Mouse (Mus musculus): ENCODE results near the gene Prl8a6. TPM values are rescaled to one million over a fixed set of nuclear protein-coding genes. Genes with fewer than 3 reads are reported as not detected.

The Prl8a6 gene
- polyA plus RNA-seq (2016; fragmentation: Nextera tagmentation; extraction: Ambion mirVana): not detected in 2 replicates

DNA sequence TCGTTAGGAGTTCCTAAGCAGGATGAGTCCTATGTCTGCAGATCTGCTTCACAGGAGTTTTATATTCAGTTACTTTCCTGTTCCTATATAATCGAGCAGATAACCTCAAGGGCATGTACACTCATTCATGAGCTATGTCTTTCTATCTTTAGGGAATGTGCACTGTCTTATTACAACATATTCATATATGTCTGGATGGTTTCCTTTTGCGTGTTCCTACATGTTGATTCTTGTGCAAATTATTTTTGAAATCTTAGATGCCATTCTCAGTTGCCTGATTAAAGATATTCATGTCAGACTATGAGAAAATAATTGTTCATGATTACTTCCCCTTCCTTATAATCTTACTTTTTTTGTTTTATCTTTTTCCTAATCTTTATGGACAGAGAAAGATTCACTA is at the start of gene Prl8a6:
Gene Prl8a6 (minus strand): TSS at position 101 of the 400 bp plus-strand sequence.
- Histone ChIP-seq H3K27ac (no peak within 1 kb of the TSS), H3K9me3 (no peaks in the 10 kb centered on the region), H3K4me1 (replicated peaks) (no peaks in the 10 kb centered on the region), H3K27me3 (ENCODE audit: insufficient read depth, poor library complexity, severe bottlenecking) (no peaks in the 10 kb centered on the region), H3K4me3 (no peak within 1 kb of the TSS), H3K36me3 (no peaks in the 10 kb centered on the region)
- 88% methylated on average over 3 of the region's 3 CpGs for WGBS
- no peak for DNase-seq (ENCODE audit: low spot score)

DNA sequence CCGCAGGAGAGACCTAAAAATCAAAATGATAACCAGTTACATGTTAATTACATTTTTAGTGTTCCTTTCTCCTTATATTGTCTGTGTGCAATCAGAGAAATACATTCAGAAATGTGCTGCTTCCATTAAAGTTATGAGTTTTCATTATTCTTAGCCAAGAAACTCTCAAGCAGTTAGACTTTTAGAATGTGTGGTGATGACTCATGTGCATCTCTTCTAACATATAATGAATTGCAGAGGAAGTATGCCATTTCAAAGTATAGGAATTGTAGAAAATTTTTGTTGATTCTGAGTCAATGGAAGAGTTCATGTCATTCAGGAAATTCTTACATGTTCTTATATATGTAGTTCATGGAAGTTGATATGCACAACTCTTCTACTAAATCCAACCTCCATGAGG is 5.3 kb downstream of the Prl8a6 start:
- DNase-seq (ENCODE audit: low spot score): no peak
- Histone ChIP-seq H3K4me1 (replicated peaks) (no peaks in the 10 kb centered on the region), H3K4me3 (no peak overlapping the region), H3K27me3 (ENCODE audit: insufficient read depth, poor library complexity, severe bottlenecking) (no peaks in the 10 kb centered on the region), H3K36me3 (no peaks in the 10 kb centered on the region), H3K27ac (no peak overlapping the region), H3K9me3 (no peaks in the 10 kb centered on the region)
- WGBS: 82% methylated on average over 1 of the region's 1 CpGs

DNA sequence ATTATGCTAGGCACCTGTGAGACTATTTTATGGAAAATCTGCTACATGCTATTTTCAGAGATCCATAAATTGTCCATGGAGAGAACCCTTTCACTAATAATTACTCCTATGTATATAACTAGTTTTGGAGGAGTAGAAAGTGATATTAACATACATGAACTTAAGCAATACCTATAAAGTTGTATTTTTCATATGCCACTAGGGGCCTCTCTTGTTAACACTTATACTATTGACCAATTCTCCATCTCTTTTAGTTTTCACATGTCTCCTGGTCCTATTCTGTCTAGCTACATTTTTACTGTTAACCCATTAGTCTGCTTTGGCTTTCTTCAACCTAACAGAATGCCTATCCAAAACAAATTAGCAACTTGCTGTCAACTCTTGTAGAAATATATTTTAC is 24.8 kb downstream of the Prl8a6 start:
- Histone ChIP-seq H3K9me3 (no peaks in the 10 kb centered on the region), H3K4me1 (replicated peaks) (no peaks in the 10 kb centered on the region), H3K27ac (no peak overlapping the region), H3K4me3 (no peak overlapping the region), H3K27me3 (ENCODE audit: insufficient read depth, poor library complexity, severe bottlenecking) (no peaks in the 10 kb centered on the region), H3K36me3 (no peaks in the 10 kb centered on the region)
- DNase-seq (ENCODE audit: low spot score): no peak

DNA sequence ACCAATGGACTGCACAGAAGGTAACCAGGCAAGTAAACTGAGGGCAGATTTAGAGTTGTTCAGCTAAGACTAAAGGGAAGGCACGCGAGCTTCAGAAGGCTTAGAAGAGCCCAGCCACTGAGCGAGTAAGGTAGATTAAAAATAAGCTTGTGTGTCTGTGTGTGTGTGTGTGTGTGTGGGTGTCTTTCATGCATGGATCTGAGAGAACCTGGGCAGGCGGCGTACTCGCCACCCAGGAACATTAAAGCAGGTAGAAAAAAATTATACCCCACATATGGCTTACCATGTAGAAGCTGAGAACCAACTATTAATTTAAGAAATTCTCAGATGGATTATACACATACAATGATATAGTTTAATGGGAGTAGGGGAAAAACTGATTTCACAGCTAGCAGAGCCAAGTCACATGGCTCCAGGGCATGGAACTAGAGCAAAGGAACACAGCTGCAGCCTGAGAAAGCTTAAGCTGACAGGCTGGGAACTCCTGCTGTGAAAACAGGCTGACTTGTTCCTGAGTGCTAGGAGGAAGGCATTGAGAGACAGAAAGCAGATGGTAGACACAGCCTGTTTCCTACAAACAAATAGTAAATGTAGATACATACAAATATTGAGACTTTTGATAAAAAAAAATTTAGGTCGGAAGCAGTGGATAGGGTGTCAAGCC is 39.3 kb downstream of the Prl8a6 start:
- Histone ChIP-seq H3K9me3 (no peaks in the 10 kb centered on the region), H3K27ac (no peak overlapping the region), H3K36me3 (no peaks in the 10 kb centered on the region), H3K4me1 (replicated peaks) (no peaks in the 10 kb centered on the region), H3K27me3 (ENCODE audit: insufficient read depth, poor library complexity, severe bottlenecking) (no peaks in the 10 kb centered on the region), H3K4me3 (no peak overlapping the region)
- peak; percentile 20 for DNase-seq (ENCODE audit: low spot score)
- 87% methylated on average over 7 of the region's 7 CpGs for WGBS

DNA sequence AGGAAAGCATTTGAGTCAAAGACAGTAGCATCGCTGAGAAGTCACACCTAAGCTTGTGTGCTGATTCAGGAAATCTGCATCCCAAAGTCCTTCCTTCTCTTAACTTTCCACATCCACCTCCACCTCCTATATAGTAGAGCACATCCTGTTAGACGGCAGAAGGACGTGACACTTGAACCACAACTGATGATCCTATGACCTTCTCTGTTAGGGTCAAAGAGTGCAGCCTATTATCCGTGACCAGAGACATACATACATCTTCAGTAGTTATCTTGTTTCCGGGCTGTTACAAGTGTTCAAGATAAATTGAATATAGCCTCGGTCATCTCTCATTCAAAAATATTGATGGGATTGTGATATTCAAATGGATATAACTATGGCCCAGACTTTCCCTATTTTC is 47.7 kb downstream of the Prl8a6 start, which contains the start of gene Prl2b1:
Gene Prl2b1 (minus strand): TSS at position 101 of the 400 bp plus-strand sequence.
- 78% methylated on average over 6 of the region's 6 CpGs for WGBS
- no peaks in the 10 kb centered on the region for H3K9me3 ChIP-seq
- no peak within 1 kb of the TSS for H3K4me3 ChIP-seq
- H3K4me1 ChIP-seq (replicated peaks): no peaks in the 10 kb centered on the region
- H3K27ac ChIP-seq: no peak within 1 kb of the TSS
- no peak for DNase-seq (ENCODE audit: low spot score)
- H3K36me3 ChIP-seq: no peaks in the 10 kb centered on the region
- no peaks in the 10 kb centered on the region for H3K27me3 ChIP-seq (ENCODE audit: insufficient read depth, poor library complexity, severe bottlenecking)

Other genes starting within 250 kb of the Prl8a6 start
- gene Prl3c1, start 242.0 kb downstream of the Prl8a6 start, polyA plus RNA-seq (2016; fragmentation: Nextera tagmentation; extraction: Ambion mirVana): not detected in 2 replicates
- gene Prl3b1, start 196.8 kb downstream of the Prl8a6 start, polyA plus RNA-seq (2016; fragmentation: Nextera tagmentation; extraction: Ambion mirVana): 1.2 and 2.4 TPM in 2 replicates
- not detected in 2 replicates for gene Prl3a1, start 179.3 kb downstream of the Prl8a6 start, polyA plus RNA-seq (2016; fragmentation: Nextera tagmentation; extraction: Ambion mirVana)
- gene Prl6a1, start 126.1 kb downstream of the Prl8a6 start, polyA plus RNA-seq (2016; fragmentation: Nextera tagmentation; extraction: Ambion mirVana): not detected in 2 replicates
- gene Prl8a2, start 93.0 kb downstream of the Prl8a6 start, polyA plus RNA-seq (2016; fragmentation: Nextera tagmentation; extraction: Ambion mirVana): 0.30 TPM in 1 of 2 replicates, not detected in the other
- gene Prl2b1, start 47.8 kb downstream of the Prl8a6 start, polyA plus RNA-seq (2016; fragmentation: Nextera tagmentation; extraction: Ambion mirVana): not detected in 2 replicates
- not detected in 2 replicates for gene Prl8a8, start 74.5 kb upstream of the Prl8a6 start, polyA plus RNA-seq (2016; fragmentation: Nextera tagmentation; extraction: Ambion mirVana)
- gene Prl8a9, start 125.9 kb upstream of the Prl8a6 start, polyA plus RNA-seq (2016; fragmentation: Nextera tagmentation; extraction: Ambion mirVana): not detected in 2 replicates
- not detected in 2 replicates for gene Prl8a1, start 143.5 kb upstream of the Prl8a6 start, polyA plus RNA-seq (2016; fragmentation: Nextera tagmentation; extraction: Ambion mirVana)
- not detected in 2 replicates for gene Prl7b1, start 171.9 kb upstream of the Prl8a6 start, polyA plus RNA-seq (2016; fragmentation: Nextera tagmentation; extraction: Ambion mirVana)
- 0.21 TPM in 1 of 2 replicates, not detected in the other for gene Prl7a1, start 203.8 kb upstream of the Prl8a6 start, polyA plus RNA-seq (2016; fragmentation: Nextera tagmentation; extraction: Ambion mirVana)
- not detected in 2 replicates for gene Prl7a2, start 229.3 kb upstream of the Prl8a6 start, polyA plus RNA-seq (2016; fragmentation: Nextera tagmentation; extraction: Ambion mirVana)